Mouse (Mus musculus): ENCODE measurements around the gene Lrrc55.
"Not testable (repeated sequence)": the region's sequence is repeated elsewhere in the genome, so short reads cannot be mapped to it uniquely, and the experiment has no call there.

Gene Lrrc55

GRCm38 (mm10) chr2:85196901-85197300 is at the start of gene Lrrc55:
TSS of gene Lrrc55 (minus strand) at chr2:85197197.
- DNase-seq (ENCODE audit: low spot score) = no peak

GRCm38 (mm10) chr2:85246506-85247082 is 49.6 kb upstream of the Lrrc55 start:
- peak; percentile 77 for DNase-seq (ENCODE audit: low spot score)

- peak; percentile 23 for DNase-seq (ENCODE audit: low spot score)
Observed at GRCm38 (mm10) chr2:85245737-85246136, 48.7 kb upstream of the Lrrc55 start.

- DNase-seq (ENCODE audit: low spot score) = no peak
Observed at GRCm38 (mm10) chr2:85238068-85238667, 41.2 kb upstream of the Lrrc55 start.

GRCm38 (mm10) chr2:85237231-85237630 is 40.2 kb upstream of the Lrrc55 start:
- DNase-seq (ENCODE audit: low spot score) = not testable (repeated sequence)

GRCm38 (mm10) chr2:85230771-85231511 is 33.9 kb upstream of the Lrrc55 start:
- peak; percentile 68 for DNase-seq (ENCODE audit: low spot score)

- DNase-seq (ENCODE audit: low spot score) = peak; percentile 71
Observed at GRCm38 (mm10) chr2:85229606-85230005, 32.6 kb upstream of the Lrrc55 start.

GRCm38 (mm10) chr2:85227816-85228335 is 30.9 kb upstream of the Lrrc55 start:
- DNase-seq (ENCODE audit: low spot score) = no peak

- DNase-seq (ENCODE audit: low spot score) = no peak
Observed at GRCm38 (mm10) chr2:85224221-85225179, 27.5 kb upstream of the Lrrc55 start.

GRCm38 (mm10) chr2:85216606-85217005 is 19.6 kb upstream of the Lrrc55 start:
- no peak for DNase-seq (ENCODE audit: low spot score)

GRCm38 (mm10) chr2:85213746-85214145 is 16.7 kb upstream of the Lrrc55 start:
- no peak for DNase-seq (ENCODE audit: low spot score)

GRCm38 (mm10) chr2:85209301-85209700 is 12.3 kb upstream of the Lrrc55 start:
- no peak for DNase-seq (ENCODE audit: low spot score)

- no peak for DNase-seq (ENCODE audit: low spot score)
Observed at GRCm38 (mm10) chr2:85205170-85205569, 8.2 kb upstream of the Lrrc55 start.

- DNase-seq (ENCODE audit: low spot score) = no peak
Observed at GRCm38 (mm10) chr2:85198011-85198965, 1.3 kb upstream of the Lrrc55 start.

GRCm38 (mm10) chr2:85194566-85194965 is 2.4 kb downstream of the Lrrc55 start:
- no peak for DNase-seq (ENCODE audit: low spot score)

GRCm38 (mm10) chr2:85187582-85188151 is 9.3 kb downstream of the Lrrc55 start:
- DNase-seq (ENCODE audit: low spot score) = no peak

GRCm38 (mm10) chr2:85178139-85178800 is 18.7 kb downstream of the Lrrc55 start:
- DNase-seq (ENCODE audit: low spot score) = no peak

- peak; percentile 9 for DNase-seq (ENCODE audit: low spot score)
Observed at GRCm38 (mm10) chr2:85173545-85173944, 23.5 kb downstream of the Lrrc55 start.

- DNase-seq (ENCODE audit: low spot score) = peak; percentile 6
Observed at GRCm38 (mm10) chr2:85172763-85173103, 24.3 kb downstream of the Lrrc55 start.
